Mouse (Mus musculus): Measurements from ENCODE around the gene Ephb2. TPM values are rescaled to one million over a fixed set of nuclear protein-coding genes. Genes with fewer than 3 reads are reported as not detected.

Gene Ephb2
- polyA plus RNA-seq, 1 experiment, result 57.6 TPM

DNA sequence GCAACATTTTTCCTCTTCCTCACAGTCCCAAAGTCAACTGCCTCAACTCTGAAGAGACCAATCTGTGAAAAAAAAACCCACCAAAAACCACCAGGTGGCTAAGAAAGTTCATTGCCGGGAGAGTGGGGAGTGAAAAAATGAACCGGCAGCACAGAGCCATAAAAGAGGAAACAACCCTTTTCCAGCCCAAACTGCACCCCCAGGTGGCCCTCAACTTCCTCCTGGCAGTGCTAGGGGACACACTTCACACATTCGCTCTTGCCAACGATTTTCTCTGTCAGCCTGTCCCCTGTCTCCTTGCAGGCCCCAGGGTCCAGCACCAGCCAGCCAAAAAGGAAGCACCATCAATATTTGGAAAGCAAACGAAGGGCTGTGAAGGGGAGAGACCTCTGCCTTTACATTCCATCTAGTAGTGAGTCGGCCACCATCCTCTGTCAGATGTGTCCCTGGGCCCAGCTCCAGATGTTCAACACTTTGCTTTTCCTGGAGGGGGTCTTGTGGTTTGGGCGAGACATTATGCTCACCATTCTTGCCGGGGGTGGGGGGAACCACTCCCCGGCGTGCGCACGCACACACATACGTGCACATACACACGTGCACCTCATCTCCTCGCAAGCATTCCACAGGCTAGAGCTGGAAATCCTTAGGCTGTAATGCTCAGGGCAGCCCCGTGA lies 3.1 kb downstream of the Ephb2 start:
- Histone ChIP-seq H3K4me1 (ENCODE audit: control insufficient read depth, insufficient read depth, insufficient read length, low read length) (peaks cover 47% of the 10 kb centered on the region), H3K27ac (ENCODE audit: insufficient read depth, low read depth, low read length) (peak overlapping the region; percentile 33), H3K4me3 (ENCODE audit: low read depth, low read length) (no peak overlapping the region), H3K36me3 (ENCODE audit: control insufficient read depth, insufficient read depth, low read length) (no peaks in the 10 kb centered on the region), H3K27me3 (ENCODE audit: control insufficient read depth, insufficient read depth, low read length) (no peaks in the 10 kb centered on the region; the same call in 1 of the 2 replicates)
- TF ChIP-seq POLR2A (IDR thresholded peaks at IDR 0.05; ENCODE audit: low read depth, low read length) (no peak), CTCF (IDR thresholded peaks at IDR 0.05; ENCODE audit: extremely low read depth, insufficient read length, insufficient replicate concordance, low read depth, low read length) (no peak)
- 33% methylated on average over 16 of the region's 16 CpGs for WGBS

- H3K4me3 ChIP-seq (ENCODE audit: low read depth, low read length), result no peak overlapping the region
- peaks cover 41% of the 10 kb centered on the region for H3K4me1 ChIP-seq (ENCODE audit: control insufficient read depth, insufficient read depth, insufficient read length, low read length)
- TF ChIP-seq POLR2A (IDR thresholded peaks at IDR 0.05; ENCODE audit: low read depth, low read length), result no peak
- TF ChIP-seq CTCF (IDR thresholded peaks at IDR 0.05; ENCODE audit: extremely low read depth, insufficient read length, insufficient replicate concordance, low read depth, low read length), result no peak
- no peaks in the 10 kb centered on the region; the same call in 1 of the 2 replicates for H3K27me3 ChIP-seq (ENCODE audit: control insufficient read depth, insufficient read depth, low read length)
- no peaks in the 10 kb centered on the region for H3K36me3 ChIP-seq (ENCODE audit: control insufficient read depth, insufficient read depth, low read length)
- H3K27ac ChIP-seq (ENCODE audit: insufficient read depth, low read depth, low read length), result no peak overlapping the region
- WGBS, result 54% methylated on average over 9 of the region's 9 CpGs
These were observed 5.4 kb downstream of the Ephb2 start for GRCm38 (mm10) chr4:136830272-136830823.

- H3K36me3 ChIP-seq (ENCODE audit: control insufficient read depth, insufficient read depth, low read length), result no peaks in the 10 kb centered on the region
- WGBS, result 22% methylated on average over 9 of the region's 9 CpGs
- peak overlapping the region; percentile 72 for H3K27ac ChIP-seq (ENCODE audit: insufficient read depth, low read depth, low read length)
- peaks cover 43% of the 10 kb centered on the region for H3K4me1 ChIP-seq (ENCODE audit: control insufficient read depth, insufficient read depth, insufficient read length, low read length)
- H3K27me3 ChIP-seq (ENCODE audit: control insufficient read depth, insufficient read depth, low read length), result no peaks in the 10 kb centered on the region
- no peak for TF ChIP-seq POLR2A (IDR thresholded peaks at IDR 0.05; ENCODE audit: low read depth, low read length)
- TF ChIP-seq CTCF (IDR thresholded peaks at IDR 0.05; ENCODE audit: extremely low read depth, insufficient read length, insufficient replicate concordance, low read depth, low read length), result no peak
- H3K4me3 ChIP-seq (ENCODE audit: low read depth, low read length), result no peak overlapping the region
These were observed 6.0 kb downstream of the Ephb2 start for GRCm38 (mm10) chr4:136829837-136830236.

DNA sequence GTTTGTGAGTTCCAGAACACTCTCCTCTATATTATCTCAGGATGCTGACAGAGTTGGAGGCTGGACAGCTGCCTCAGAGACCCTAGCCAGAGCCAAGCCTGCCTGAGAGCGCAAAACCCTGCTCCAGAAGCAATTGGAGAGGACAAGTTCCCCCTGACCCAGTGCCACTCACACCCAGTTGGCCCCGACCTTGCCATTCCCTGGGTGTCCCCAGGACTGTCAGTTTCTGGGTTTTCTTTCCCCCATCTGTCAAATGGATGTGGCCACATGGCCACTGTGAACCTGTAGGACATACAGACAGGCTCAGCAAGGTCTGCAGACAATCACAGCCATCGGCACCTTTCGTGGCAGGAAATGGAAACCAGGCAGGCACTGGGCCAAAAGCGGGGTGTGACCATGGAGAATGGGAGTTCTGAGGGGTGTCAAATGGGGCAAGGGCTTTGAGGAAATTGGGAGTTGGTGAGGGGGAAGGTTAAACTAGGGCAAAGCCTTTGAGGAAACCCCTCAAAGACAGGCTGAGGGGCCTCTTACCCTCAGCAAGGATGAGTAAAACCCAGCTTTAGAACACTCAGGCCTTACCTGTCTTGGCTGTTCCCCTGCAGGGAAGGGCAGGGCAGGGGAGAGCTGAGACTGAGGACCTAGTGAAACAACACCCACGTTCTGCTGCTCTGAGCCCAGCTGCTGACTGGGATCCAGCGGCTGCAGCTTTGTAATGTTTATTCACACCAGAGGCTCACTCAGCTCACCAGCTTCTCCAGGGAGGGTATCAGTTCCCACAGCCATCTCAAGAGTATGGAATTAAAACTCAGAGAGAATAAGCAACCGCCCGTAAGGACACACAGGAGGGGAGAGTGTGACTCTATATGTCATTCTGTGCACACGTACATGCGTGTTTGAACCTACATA lies 6.9 kb downstream of the Ephb2 start:
- Histone ChIP-seq H3K27me3 (ENCODE audit: control insufficient read depth, insufficient read depth, low read length) (no peaks in the 10 kb centered on the region), H3K4me1 (ENCODE audit: control insufficient read depth, insufficient read depth, insufficient read length, low read length) (peaks cover 41% of the 10 kb centered on the region), H3K27ac (ENCODE audit: insufficient read depth, low read depth, low read length) (peak overlapping the region; percentile 72), H3K36me3 (ENCODE audit: control insufficient read depth, insufficient read depth, low read length) (no peaks in the 10 kb centered on the region), H3K4me3 (ENCODE audit: low read depth, low read length) (no peak overlapping the region)
- no peak for TF ChIP-seq POLR2A (IDR thresholded peaks at IDR 0.05; ENCODE audit: low read depth, low read length)
- no peak for TF ChIP-seq CTCF (IDR thresholded peaks at IDR 0.05; ENCODE audit: extremely low read depth, insufficient read length, insufficient replicate concordance, low read depth, low read length)
- WGBS, result 20% methylated on average over 11 of the region's 11 CpGs

- no peak overlapping the region for H3K27ac ChIP-seq (ENCODE audit: insufficient read depth, low read depth, low read length)
- no peaks in the 10 kb centered on the region for H3K36me3 ChIP-seq (ENCODE audit: control insufficient read depth, insufficient read depth, low read length)
- TF ChIP-seq CTCF (IDR thresholded peaks at IDR 0.05; ENCODE audit: extremely low read depth, insufficient read length, insufficient replicate concordance, low read depth, low read length) (no peak), POLR2A (IDR thresholded peaks at IDR 0.05; ENCODE audit: low read depth, low read length) (no peak)
- no peaks in the 10 kb centered on the region for H3K27me3 ChIP-seq (ENCODE audit: control insufficient read depth, insufficient read depth, low read length)
- WGBS, result 62% methylated on average over 18 of the region's 18 CpGs
- H3K4me1 ChIP-seq (ENCODE audit: control insufficient read depth, insufficient read depth, insufficient read length, low read length), result peaks cover 16% of the 10 kb centered on the region
- H3K4me3 ChIP-seq (ENCODE audit: low read depth, low read length), result no peak overlapping the region
These were observed 10.7 kb downstream of the Ephb2 start for GRCm38 (mm10) chr4:136824935-136825552.

DNA sequence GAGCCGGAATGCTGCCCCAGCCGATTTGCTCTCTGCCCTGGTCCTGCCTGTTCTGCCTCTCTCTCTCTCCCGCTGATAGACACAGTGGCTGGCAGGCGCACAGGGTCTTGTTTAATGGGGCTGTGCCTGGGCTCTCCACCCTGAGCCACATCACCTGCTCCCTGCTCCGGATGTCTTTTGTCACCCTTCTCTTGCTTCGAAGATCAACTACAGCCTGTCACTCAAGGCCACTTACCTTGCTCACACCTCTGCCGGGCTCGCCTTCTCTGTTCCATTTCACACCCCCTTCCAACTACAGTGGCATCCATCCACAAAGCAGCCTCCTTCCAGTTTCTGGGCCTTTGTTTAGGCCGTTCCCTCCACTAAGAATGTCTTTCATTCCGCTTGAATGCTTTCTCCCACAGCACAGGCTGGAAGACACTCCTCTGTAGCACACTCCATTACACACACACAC lies 15.7 kb downstream of the Ephb2 start:
- H3K36me3 ChIP-seq (ENCODE audit: control insufficient read depth, insufficient read depth, low read length), result no peaks in the 10 kb centered on the region
- no peaks in the 10 kb centered on the region for H3K27me3 ChIP-seq (ENCODE audit: control insufficient read depth, insufficient read depth, low read length)
- 52% methylated on average over 10 of the region's 10 CpGs for WGBS
- H3K4me3 ChIP-seq (ENCODE audit: low read depth, low read length), result no peak overlapping the region
- TF ChIP-seq CTCF (IDR thresholded peaks at IDR 0.05; ENCODE audit: extremely low read depth, insufficient read length, insufficient replicate concordance, low read depth, low read length), result no peak
- no peak for TF ChIP-seq POLR2A (IDR thresholded peaks at IDR 0.05; ENCODE audit: low read depth, low read length)
- no peak overlapping the region for H3K27ac ChIP-seq (ENCODE audit: insufficient read depth, low read depth, low read length)
- peaks cover 3% of the 10 kb centered on the region for H3K4me1 ChIP-seq (ENCODE audit: control insufficient read depth, insufficient read depth, insufficient read length, low read length)

Data from small intestine, adult 2 months (tissue).